ENCODE assay signal across 13 mouse cellular contexts in genomic region chr7:130648061-130648460, GRCm38 (mm10).
DNase-seq lines count a peak whose midpoint lies in the region; ATAC-seq and TF ChIP-seq lines count a peak whose summit lies in the region.
"Had no signal": no experiment of that assay in that cellular context is flagged by ENCODE, and none has a peak within 500 bp of the region (broad histone marks: within the 10 kb centered on the region; RNA-seq: fewer than 3 reads in every experiment).

No protein-coding gene starts in this region.

- no peak for DNase-seq in heart, adult 8-10 months (ENCODE audit: low spot score)
- no peak for DNase-seq in lung, postnatal 4 days
- DNase-seq in embryonic facial prominence, embryonic 10.5 days (ENCODE audit: low spot score): no peak
- DNase-seq in midbrain, postnatal 0 days (ENCODE audit: low spot score): peak; percentile 22
- no peak for DNase-seq in adrenal gland, postnatal 25 days
- DNase-seq in urinary bladder, postnatal 25 days (ENCODE audit: low spot score): no peak
- DNase-seq: kidney, adult 11 months; right cerebral cortex, postnatal 4 days; thymus, postnatal 36 days had no signal

- no peaks in the 10 kb centered on the region for H3K36me3 ChIP-seq in heart, embryonic 14.5 days (ENCODE audit: control insufficient read depth, insufficient read depth, low read length)
- no peaks in the 10 kb centered on the region for H3K36me3 ChIP-seq in lung, embryonic 15.5 days
- H3K36me3 ChIP-seq in embryonic facial prominence, embryonic 10.5 days (replicated peaks): no peaks in the 10 kb centered on the region
- no peaks in the 10 kb centered on the region for H3K36me3 ChIP-seq in midbrain, postnatal 0 days (ENCODE audit: insufficient read depth, low read length)

- peak overlapping the region; percentile 99 for H3K9ac ChIP-seq in heart, embryonic 14.5 days (ENCODE audit: low read length)
- no peak overlapping the region for H3K9ac ChIP-seq in lung, embryonic 15.5 days
- H3K9ac ChIP-seq in midbrain, postnatal 0 days (replicated peaks; ENCODE audit: low read length, poor library complexity, severe bottlenecking): no peak overlapping the region
- H3K9ac ChIP-seq: liver, embryonic 14.5 days had no signal

- ATAC-seq in heart, embryonic 14.5 days (ENCODE audit: insufficient number of reproducible peaks, insufficient read depth, low FRiP score, low read depth): no peak
- ATAC-seq in lung, embryonic 15.5 days (ENCODE audit: borderline replicate concordance, extremely low read depth, low FRiP score, low TSS enrichment): no peak
- ATAC-seq in midbrain, postnatal 0 days (ENCODE audit: low FRiP score): no peak
- ATAC-seq: activated CD4-positive, CD25-positive, alpha-beta regulatory T cell, adult 4 months had no signal

- H3K4me1 ChIP-seq in heart, embryonic 14.5 days (ENCODE audit: control insufficient read depth in 2 of 2, insufficient read depth in 2 of 2, low read length in 2 of 2): peaks cover 31 to 59% of the 10 kb centered on the region in 2 experiments
- peaks cover 38% of the 10 kb centered on the region for H3K4me1 ChIP-seq in lung, embryonic 15.5 days
- peaks cover 58% of the 10 kb centered on the region for H3K4me1 ChIP-seq in embryonic facial prominence, embryonic 10.5 days
- H3K4me1 ChIP-seq in midbrain, postnatal 0 days (ENCODE audit: insufficient read depth, low read length): no peaks in the 10 kb centered on the region; the same call in 1 of the 2 replicates

- peak overlapping the region in 1 of 2 experiments; percentile 85; a peak in 2 of 4 replicates for H3K4me3 ChIP-seq in heart, embryonic 14.5 days (ENCODE audit: control insufficient read depth in 1 of 2, insufficient read depth in 1 of 2, low read depth in 1 of 2, low read length in 2 of 2)
- no peak overlapping the region for H3K4me3 ChIP-seq in lung, embryonic 15.5 days
- 0 out of 2 replicates have a peak overlapping the region, but pooled peaks have one; percentile 84 for H3K4me3 ChIP-seq in embryonic facial prominence, embryonic 10.5 days
- H3K4me3 ChIP-seq in midbrain, postnatal 0 days (ENCODE audit: low read depth, low read length): no peak overlapping the region

- H3K4me2 ChIP-seq in heart, embryonic 14.5 days (ENCODE audit: low read length): peak overlapping the region; percentile 83
- peak overlapping the region; percentile 94; the same call in 1 of the 2 replicates for H3K4me2 ChIP-seq in lung, embryonic 15.5 days
- H3K4me2 ChIP-seq in midbrain, postnatal 0 days (ENCODE audit: low read depth, low read length, poor library complexity, severe bottlenecking): no peak overlapping the region

- no peaks in the 10 kb centered on the region for H3K9me3 ChIP-seq in heart, embryonic 14.5 days (ENCODE audit: control insufficient read depth, low read length)
- no peaks in the 10 kb centered on the region for H3K9me3 ChIP-seq in lung, embryonic 15.5 days
- no peaks in the 10 kb centered on the region for H3K9me3 ChIP-seq in embryonic facial prominence, embryonic 10.5 days
- H3K9me3 ChIP-seq in midbrain, postnatal 0 days (ENCODE audit: low read length): no peaks in the 10 kb centered on the region

- peak overlapping the region; percentile 100 for H3K27ac ChIP-seq in heart, embryonic 14.5 days (replicated peaks in 1 of 2; ENCODE audit: control insufficient read depth in 1 of 2, insufficient read depth in 1 of 2, low read depth in 2 of 2, low read length in 2 of 2)
- H3K27ac ChIP-seq in lung, embryonic 15.5 days: no peak overlapping the region
- no peak overlapping the region for H3K27ac ChIP-seq in embryonic facial prominence, embryonic 10.5 days (replicated peaks)
- H3K27ac ChIP-seq in midbrain, postnatal 0 days (ENCODE audit: low read depth, low read length): no peak overlapping the region
- H3K27ac ChIP-seq: liver, embryonic 14.5 days had no signal

- 55% methylated on average over 4 of the region's 4 CpGs for WGBS in heart, embryonic 14.5 days
- WGBS in lung, embryonic 15.5 days: 73% methylated on average over 4 of the region's 4 CpGs
- WGBS in embryonic facial prominence, embryonic 10.5 days: 85% methylated on average over 4 of the region's 4 CpGs
- 73% methylated on average over 4 of the region's 4 CpGs for WGBS in midbrain, postnatal 0 days

- no peaks in the 10 kb centered on the region for H3K27me3 ChIP-seq in heart, embryonic 14.5 days (ENCODE audit: control insufficient read depth, insufficient read depth, low read length)
- H3K27me3 ChIP-seq in lung, embryonic 15.5 days: no peaks in the 10 kb centered on the region
- no peaks in the 10 kb centered on the region for H3K27me3 ChIP-seq in embryonic facial prominence, embryonic 10.5 days (replicated peaks; ENCODE audit: low read depth, poor library complexity, severe bottlenecking)
- H3K27me3 ChIP-seq in midbrain, postnatal 0 days (ENCODE audit: insufficient read depth, low read length): peaks cover 7% of the 10 kb centered on the region

- no peak for TF ChIP-seq CTCF in midbrain, postnatal 0 days (IDR thresholded peaks at IDR 0.05)

Comparison
In these comparisons a context has a peak if more than half of its experiments do, and no peak if none do; other contexts are left out.
1. H3K27ac ChIP-seq: peak in heart, embryonic 14.5 days (2 of 2); none in lung, embryonic 15.5 days (single experiment), embryonic facial prominence, embryonic 10.5 days (single experiment) and midbrain, postnatal 0 days (single experiment).